Mouse (Mus musculus) ovary, postnatal 36 days (tissue): ENCODE results near the gene Agrp.

Experiments used
- DNase-seq: peaks from one replicate; pipeline ENCODE4 v3.0.0; 2022; ENCODE audit warnings: low spot score, mixed read lengths

The Agrp gene

GRCm38 (mm10) chr8:105636963-105637510, at the start of gene Agrp:
Agrp (minus strand) TSS chr8:105637393.
- no peak for DNase-seq

GRCm38 (mm10) chr8:105686551-105686950, 49.4 kb upstream of the Agrp start:
- no peak for DNase-seq

DNA sequence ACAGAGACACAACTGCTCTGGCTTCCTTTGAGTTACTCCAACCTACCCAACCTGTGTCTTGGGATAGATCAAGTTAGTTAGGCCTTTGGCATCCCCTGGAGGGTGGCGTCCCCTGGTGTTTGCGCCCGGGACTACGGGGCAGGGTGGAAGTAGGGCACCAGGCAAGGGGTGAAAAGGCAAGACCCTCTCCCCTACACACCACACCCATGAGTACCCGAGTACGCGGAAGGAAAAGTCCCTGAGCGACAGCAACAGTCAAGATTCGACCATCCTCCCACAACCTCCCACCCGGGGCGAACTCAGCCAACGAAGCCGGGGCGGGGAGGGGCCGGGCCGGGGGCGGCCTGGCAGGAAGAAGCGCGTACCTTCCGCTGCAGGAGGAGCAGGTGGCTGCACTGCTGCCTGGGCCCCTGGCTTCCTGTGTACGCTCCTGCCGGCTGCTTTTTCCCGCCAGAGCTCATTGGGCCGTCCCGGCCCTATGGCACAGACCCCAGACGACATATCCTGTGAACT, 48.7 kb upstream of the Agrp start, which contains the start of gene Carmil2:
Gene Carmil2 (plus strand): TSS at position 479 of the 513 bp plus-strand sequence.
- DNase-seq, result peak; percentile 58

DNA sequence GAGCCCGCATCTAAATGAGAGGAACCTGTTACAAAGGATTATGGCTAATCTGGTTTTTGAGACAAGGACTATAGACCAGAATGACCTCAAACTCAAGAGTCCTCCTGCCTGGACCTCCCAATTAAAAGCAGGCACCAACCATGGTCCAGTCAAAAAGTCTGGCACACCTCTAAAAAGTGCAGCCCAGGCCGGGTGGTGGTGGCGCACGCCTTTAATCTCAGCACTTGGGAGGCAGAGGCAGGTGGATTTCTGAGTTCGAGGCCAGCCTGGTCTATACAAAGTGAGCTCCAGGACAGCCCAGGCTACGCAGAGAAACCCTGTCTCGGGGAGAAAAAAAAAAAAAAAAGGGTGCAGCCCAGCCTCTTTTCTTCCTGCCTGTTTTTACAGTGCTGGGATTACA, 48.1 kb upstream of the Agrp start:
- no peak for DNase-seq

GRCm38 (mm10) chr8:105677891-105678290, 40.7 kb upstream of the Agrp start:
- no peak for DNase-seq

DNA sequence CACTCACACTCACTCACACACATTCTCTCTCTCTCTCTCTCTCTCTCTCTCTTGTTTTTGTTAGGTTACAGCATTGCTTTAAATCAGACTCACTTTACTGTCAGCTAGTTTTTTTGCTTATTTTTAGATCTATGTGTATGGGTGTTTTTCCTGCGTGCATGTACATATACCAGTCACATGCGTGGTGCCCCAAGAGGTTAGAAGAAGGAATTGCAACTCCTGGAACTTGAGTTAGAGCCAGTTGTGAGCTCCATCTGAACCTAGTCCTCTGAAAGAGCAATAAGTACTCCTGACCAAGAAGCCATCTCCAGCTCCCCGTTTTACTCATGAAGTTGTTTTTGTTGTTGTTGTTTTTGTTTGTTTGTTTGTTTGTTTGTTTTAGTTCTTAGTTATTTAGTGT, 24.0 kb upstream of the Agrp start:
- DNase-seq, result no peak

GRCm38 (mm10) chr8:105657641-105658040, 20.4 kb upstream of the Agrp start:
- no peak for DNase-seq

GRCm38 (mm10) chr8:105648929-105649328, 11.7 kb upstream of the Agrp start:
- DNase-seq, result no peak

- no peak for DNase-seq
These were observed 8.0 kb upstream of the Agrp start for GRCm38 (mm10) chr8:105645205-105645604.

GRCm38 (mm10) chr8:105640511-105640910, 3.3 kb upstream of the Agrp start:
- DNase-seq, result no peak

- no peak for DNase-seq
These were observed 2.6 kb upstream of the Agrp start for GRCm38 (mm10) chr8:105639835-105640234.

- DNase-seq, result no peak
These were observed 1.3 kb upstream of the Agrp start for GRCm38 (mm10) chr8:105638510-105638909.

DNA sequence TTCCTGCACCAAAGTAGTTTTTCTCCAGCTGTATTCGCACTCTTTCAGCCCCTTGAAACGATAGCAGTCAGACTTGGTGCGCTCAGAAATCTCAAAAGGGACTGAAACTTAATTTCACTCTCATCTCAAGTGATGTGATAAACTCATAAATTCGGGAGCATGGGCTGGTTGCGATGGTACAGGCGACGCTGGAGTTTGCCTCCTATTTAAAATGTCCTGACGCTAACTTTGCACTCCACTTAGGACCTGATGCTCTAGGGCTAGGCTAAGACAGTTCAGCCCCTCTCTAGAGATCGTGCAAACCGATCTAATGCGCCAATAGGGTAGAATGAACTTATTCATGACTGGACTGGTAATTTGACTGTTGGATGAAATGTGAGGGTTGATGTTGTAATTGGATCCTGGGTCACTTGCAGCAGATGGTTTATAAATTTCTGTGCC, 428 bp upstream of the Agrp start:
- no peak for DNase-seq

GRCm38 (mm10) chr8:105636018-105636962, 903 bp downstream of the Agrp start, which contains the start of gene Ctcf:
Ctcf (plus strand) TSS chr8:105636568.
- peak; percentile 89 for DNase-seq

DNA sequence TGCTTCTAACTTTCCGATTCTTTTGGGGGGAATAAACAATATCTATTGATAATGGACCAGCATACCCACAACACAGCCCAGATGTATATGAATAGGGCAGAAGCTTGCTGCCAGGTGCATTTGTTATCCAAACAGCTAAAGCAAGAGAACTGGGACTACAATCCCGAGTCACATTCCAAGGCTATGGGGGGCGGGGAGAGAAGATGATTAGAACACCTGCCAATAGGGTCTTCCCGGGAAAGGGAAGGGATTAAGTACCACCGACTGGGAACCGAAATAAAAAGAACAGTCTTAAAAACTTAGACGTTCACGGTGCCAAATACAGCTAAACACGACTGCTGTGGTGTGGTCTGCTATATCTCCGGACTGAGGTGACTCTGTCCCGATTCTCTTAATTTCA, 1.7 kb downstream of the Agrp start:
- DNase-seq, result no peak

- DNase-seq, result no peak
These were observed 2.3 kb downstream of the Agrp start for GRCm38 (mm10) chr8:105634771-105635458.

DNA sequence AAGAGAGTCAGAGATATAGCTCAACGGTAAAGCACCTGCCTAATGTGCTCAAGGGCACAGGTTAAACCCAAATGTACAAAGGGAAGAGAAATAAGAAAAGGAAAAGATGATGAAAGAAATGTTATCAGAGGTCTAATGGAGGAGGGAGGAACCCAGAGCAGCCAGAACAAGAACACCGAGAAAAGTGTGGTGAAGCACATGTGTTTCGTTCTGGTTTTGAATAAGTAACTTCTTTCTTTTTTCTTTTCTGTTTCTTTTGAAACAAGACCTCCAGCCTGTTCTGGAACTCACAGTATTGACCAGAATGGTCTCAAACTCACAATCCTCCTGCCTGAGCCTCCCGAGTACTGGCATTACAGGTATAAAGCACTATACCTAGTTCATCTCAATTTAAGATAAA, 7.9 kb downstream of the Agrp start:
- DNase-seq, result no peak

DNA sequence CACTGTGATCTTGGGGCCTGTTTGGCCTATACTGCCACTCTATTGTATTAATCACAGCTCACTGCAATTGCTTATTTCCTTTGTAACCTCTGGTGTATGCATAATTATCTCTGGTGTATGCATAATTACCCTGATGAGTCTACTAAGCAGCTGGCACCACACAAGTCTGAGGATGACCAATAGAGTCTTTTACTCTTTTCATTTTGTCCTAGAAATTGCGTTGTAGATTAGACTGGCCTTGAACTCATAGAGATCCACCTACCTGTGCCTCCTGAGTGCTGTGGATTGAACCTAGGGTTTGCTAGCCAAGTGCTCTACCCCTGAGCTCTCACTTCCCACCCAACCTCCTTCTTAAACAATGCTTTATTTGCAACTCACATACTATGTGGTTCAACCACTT, 11.1 kb downstream of the Agrp start:
- DNase-seq, result no peak

- no peak for DNase-seq
These were observed 12.4 kb downstream of the Agrp start for GRCm38 (mm10) chr8:105624831-105625230.

DNA sequence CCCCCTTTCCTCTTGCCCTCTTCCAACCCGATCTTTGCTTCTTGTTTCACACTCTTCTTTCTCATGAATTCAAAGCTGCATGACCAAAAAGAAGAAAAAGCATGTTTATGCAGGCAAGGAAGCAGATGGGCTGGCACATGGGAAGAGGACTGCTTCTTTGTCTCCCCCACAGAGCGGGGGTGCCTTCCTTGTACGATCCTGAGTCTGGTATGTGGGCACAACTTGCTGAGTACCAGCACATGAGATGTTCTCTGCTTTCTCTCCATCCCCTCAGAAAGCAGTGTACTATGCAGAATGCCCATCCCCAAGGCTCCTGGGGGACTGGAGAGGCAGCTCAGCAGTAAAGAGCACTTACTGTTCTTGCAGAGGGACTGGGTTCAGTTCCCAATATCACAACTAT, 12.8 kb downstream of the Agrp start:
- no peak for DNase-seq

GRCm38 (mm10) chr8:105623679-105624245, 13.4 kb downstream of the Agrp start:
- no peak for DNase-seq

DNA sequence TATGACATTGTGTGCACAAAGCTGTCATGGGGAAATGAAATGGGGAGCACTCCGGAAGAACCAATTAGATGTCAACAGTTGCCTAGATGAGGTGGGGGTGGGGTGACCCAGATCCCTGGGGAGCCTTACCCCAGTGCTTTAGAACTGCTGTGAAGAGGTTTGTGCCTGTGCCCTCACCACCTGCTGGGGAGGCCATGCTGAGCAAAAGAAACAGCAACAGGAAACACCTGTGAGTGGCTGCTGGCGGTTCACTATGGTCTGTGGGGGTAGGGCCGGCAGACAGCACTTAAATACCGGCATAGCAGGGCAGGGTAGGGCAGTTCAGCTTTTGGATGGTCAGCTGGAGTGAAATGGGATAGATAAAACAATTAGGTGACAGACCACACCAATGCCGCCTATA, 14.1 kb downstream of the Agrp start:
- DNase-seq, result no peak
